23 mouse cellular contexts compared by ENCODE assay signal in the genomic region with DNA sequence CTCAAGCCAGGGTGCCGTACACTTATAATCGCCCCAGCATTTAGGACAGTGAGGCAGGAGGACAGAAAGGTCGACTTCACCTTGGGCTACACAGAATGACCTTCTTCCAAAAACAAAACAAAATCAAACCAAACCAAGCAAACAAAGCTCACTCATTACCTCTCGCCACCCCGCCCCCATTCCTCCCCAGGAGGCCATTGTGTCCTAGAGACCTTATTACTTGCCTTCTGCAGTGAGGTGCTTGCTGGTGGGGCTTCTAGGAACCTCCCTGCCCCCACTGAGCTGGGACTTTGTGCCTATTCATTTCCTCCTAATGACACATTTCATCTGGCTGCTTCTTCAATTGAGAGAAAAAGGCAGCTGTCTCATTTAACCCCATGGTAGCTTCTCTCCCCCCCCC. TPM values are rescaled to one million over a fixed set of nuclear protein-coding genes. Genes with fewer than 3 reads are reported as not detected.
DNase-seq lines count a peak whose midpoint lies in the region; ATAC-seq lines count a peak whose summit lies in the region.
"Had no signal": no experiment of that assay in that cellular context is flagged by ENCODE, and none has a peak within 500 bp of the region (broad histone marks: within the 10 kb centered on the region; RNA-seq: fewer than 3 reads in every experiment).

No protein-coding gene starts in this region.

- no peak overlapping the region for H3K4me3 ChIP-seq in liver, embryonic 12.5 days
- no peak overlapping the region for H3K4me3 ChIP-seq in liver, embryonic 11.5 days (ENCODE audit: low read depth, low read length)
- H3K4me3 ChIP-seq in hindbrain, embryonic 16.5 days (ENCODE audit: low read length): no peak overlapping the region
- H3K4me3 ChIP-seq: embryonic facial prominence, embryonic 15.5 days; erythroblast, embryonic 14.5 days; gastrocnemius, adult 2 months; heart, embryonic 12.5 days; hindbrain, embryonic 10.5 days had no signal

- no peak for DNase-seq in liver, embryonic 11.5 days (ENCODE audit: low spot score)
- DNase-seq in ES-CJ7 (ENCODE audit: low read depth, low spot score) (peak; percentile 91), ZHBTc4 (ENCODE audit: low read depth, low spot score) (peak; percentile 92)
- no peak for DNase-seq in urinary bladder, postnatal 36 days (ENCODE audit: low spot score in 2 of 2)
- DNase-seq: adrenal gland, adult 2 months; adrenal gland, postnatal 36 days; cerebellum, adult 11 months; cerebellum, adult 8-10 months; cerebellum, postnatal 14 days; embryo, embryonic 11 days; gastrocnemius, adult 2 months; gastrocnemius, postnatal 25 days had no signal

- 37% methylated on average over 5 of the region's 5 CpGs for WGBS in liver, embryonic 12.5 days (ENCODE audit: insufficient replicate concordance)
- 48% methylated on average over 5 of the region's 5 CpGs for WGBS in liver, embryonic 11.5 days
- WGBS in hindbrain, embryonic 16.5 days: 32% methylated on average over 5 of the region's 5 CpGs

- H3K27me3 ChIP-seq in liver, embryonic 12.5 days (replicated peaks): no peaks in the 10 kb centered on the region
- no peaks in the 10 kb centered on the region for H3K27me3 ChIP-seq in liver, embryonic 11.5 days (replicated peaks; ENCODE audit: control insufficient read depth, insufficient read depth, low read length)
- H3K27me3 ChIP-seq in hindbrain, embryonic 16.5 days (replicated peaks; ENCODE audit: control insufficient read depth, insufficient read depth, low read length): no peaks in the 10 kb centered on the region
- H3K27me3 ChIP-seq: CH12.LX; embryonic facial prominence, embryonic 15.5 days; heart, embryonic 12.5 days had no signal

- H3K4me1 ChIP-seq in liver, embryonic 12.5 days: peaks cover 16% of the 10 kb centered on the region; the same call in 1 of the 2 replicates
- no peaks in the 10 kb centered on the region for H3K4me1 ChIP-seq in liver, embryonic 11.5 days (replicated peaks; ENCODE audit: control insufficient read depth, insufficient read depth, low read length)
- H3K4me1 ChIP-seq in hindbrain, embryonic 16.5 days (ENCODE audit: control insufficient read depth, insufficient read depth, low read depth, low read length): no peaks in the 10 kb centered on the region
- H3K4me1 ChIP-seq: embryonic facial prominence, embryonic 15.5 days; heart, embryonic 12.5 days had no signal

- H3K9me3 ChIP-seq in liver, embryonic 12.5 days (replicated peaks): no peaks in the 10 kb centered on the region
- H3K9me3 ChIP-seq in liver, embryonic 11.5 days (ENCODE audit: control insufficient read depth, low read length): no peaks in the 10 kb centered on the region
- H3K9me3 ChIP-seq in hindbrain, embryonic 16.5 days (ENCODE audit: control insufficient read depth, low read length): no peaks in the 10 kb centered on the region
- H3K9me3 ChIP-seq: embryonic facial prominence, embryonic 15.5 days; heart, embryonic 12.5 days; hindbrain, embryonic 10.5 days had no signal

- H3K36me3 ChIP-seq in liver, embryonic 12.5 days: no peaks in the 10 kb centered on the region
- H3K36me3 ChIP-seq in liver, embryonic 11.5 days (ENCODE audit: control insufficient read depth, insufficient read depth, low read length): no peaks in the 10 kb centered on the region
- H3K36me3 ChIP-seq in hindbrain, embryonic 16.5 days (ENCODE audit: control insufficient read depth, insufficient read depth, low read length): no peaks in the 10 kb centered on the region
- H3K36me3 ChIP-seq: embryonic facial prominence, embryonic 15.5 days; heart, embryonic 12.5 days; hindbrain, embryonic 10.5 days had no signal

- 0 out of 2 replicates have a peak overlapping the region, but pooled peaks have one; percentile 30 for H3K27ac ChIP-seq in liver, embryonic 12.5 days
- no peak overlapping the region for H3K27ac ChIP-seq in liver, embryonic 11.5 days (ENCODE audit: low read depth, low read length)
- no peak overlapping the region for H3K27ac ChIP-seq in hindbrain, embryonic 16.5 days (ENCODE audit: low read depth, low read length)
- H3K27ac ChIP-seq: embryonic facial prominence, embryonic 15.5 days; gastrocnemius, adult 2 months; hindbrain, embryonic 10.5 days; hindbrain, embryonic 14.5 days had no signal

- no peak for ATAC-seq in liver, embryonic 12.5 days
- no peak for ATAC-seq in liver, embryonic 11.5 days (replicated peaks; ENCODE audit: low FRiP score)
- no peak for ATAC-seq in hindbrain, embryonic 16.5 days
- ATAC-seq: forebrain, embryonic 16.5 days had no signal

- 0 out of 2 replicates have a peak overlapping the region, but pooled peaks have one; percentile 4 for H3K9ac ChIP-seq in liver, embryonic 12.5 days
- no peak overlapping the region for H3K9ac ChIP-seq in liver, embryonic 11.5 days (ENCODE audit: low read depth, low read length)
- H3K9ac ChIP-seq in hindbrain, embryonic 16.5 days (ENCODE audit: low read depth, low read length): no peak overlapping the region
- H3K9ac ChIP-seq: embryonic facial prominence, embryonic 15.5 days; heart, embryonic 12.5 days; hindbrain, embryonic 14.5 days had no signal

- H3K4me2 ChIP-seq in liver, embryonic 12.5 days: no peak overlapping the region
- H3K4me2 ChIP-seq in liver, embryonic 11.5 days: no peak overlapping the region
- no peak overlapping the region for H3K4me2 ChIP-seq in hindbrain, embryonic 16.5 days (ENCODE audit: low read length)
- H3K4me2 ChIP-seq: embryonic facial prominence, embryonic 15.5 days; heart, embryonic 12.5 days; hindbrain, embryonic 14.5 days had no signal

RNA-seq across cellular contexts. Expression of a gene that starts 9.7 kb away (rescaled TPM):
- polyA plus RNA-seq in liver, embryonic 12.5 days (2016; fragmentation: Nextera tagmentation; extraction: Ambion mirVana): 0.25 TPM in 1 of 2 replicates, not detected in the other
- 0.29 and 0.53 TPM in 2 replicates for polyA plus RNA-seq in liver, embryonic 11.5 days (2014; fragmentation: Nextera tagmentation; extraction: Ambion mirVana)
- polyA plus RNA-seq in hindbrain, embryonic 16.5 days (2015; fragmentation: Nextera tagmentation; extraction: Ambion mirVana): 0.25 and 0.49 TPM in 2 replicates
- polyA plus RNA-seq: adrenal gland, adult 2 months; embryonic facial prominence, embryonic 11.5 days; embryonic facial prominence, embryonic 15.5 days; erythroblast, embryonic 14.5 days; forebrain, embryonic 11.5 days; heart, embryonic 12.5 days; hindbrain, embryonic 10.5 days had no signal

RNA-seq across cellular contexts. Expression of a gene that starts 30.7 kb away (rescaled TPM):
- polyA plus RNA-seq in liver, embryonic 12.5 days (2016; fragmentation: Nextera tagmentation; extraction: Ambion mirVana): 148 and 156 TPM in 2 replicates
- 157 and 162 TPM in 2 replicates for polyA plus RNA-seq in liver, embryonic 11.5 days (2014; fragmentation: Nextera tagmentation; extraction: Ambion mirVana)
- polyA plus RNA-seq in hindbrain, embryonic 16.5 days (2015; fragmentation: Nextera tagmentation; extraction: Ambion mirVana): 0.08 and 0.26 TPM in 2 replicates
- polyA plus RNA-seq: forebrain, embryonic 16.5 days; hindbrain, embryonic 14.5 days had no signal

Comparison
In these comparisons a context has a peak if more than half of its experiments do, and no peak if none do; other contexts are left out.
1. DNase-seq: peak in ES-CJ7 (single experiment) and ZHBTc4 (single experiment); none in liver, embryonic 11.5 days (single experiment) and urinary bladder, postnatal 36 days (0 of 2).
2. RNA of a gene that starts 30.7 kb away (polyA plus RNA-seq): 157 to 162 TPM in liver, embryonic 11.5 days and 148 to 156 TPM in liver, embryonic 12.5 days; 0.08 to 0.26 TPM in hindbrain, embryonic 16.5 days; every median in the first group is over 100 times any median in the second.